Mouse (Mus musculus): Measurements from ENCODE around the gene Slc9a5.

DNA sequence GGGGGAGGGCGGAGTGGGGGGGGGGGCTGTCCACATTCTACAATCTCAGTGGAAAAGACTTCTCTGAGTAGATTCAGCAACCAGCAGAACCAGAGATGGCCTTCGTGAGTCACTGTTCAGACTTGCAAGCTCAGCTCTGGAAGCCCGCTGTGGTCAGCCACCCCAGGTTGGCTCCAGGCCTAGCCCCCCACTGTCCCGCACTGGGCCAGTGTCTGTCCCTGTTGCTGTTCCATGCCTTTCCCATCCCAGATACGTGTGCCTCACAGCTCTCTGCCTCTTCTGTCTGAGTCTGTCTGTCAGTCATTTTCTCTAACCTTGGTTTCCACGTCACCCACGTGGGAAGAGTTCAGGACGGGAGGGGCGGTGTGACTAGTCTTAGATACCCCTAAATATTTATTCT, 23.8 kb downstream of the Slc9a5 start:
- TF ChIP-seq CTCF (IDR thresholded peaks at IDR 0.05; ENCODE audit: control insufficient read depth, insufficient read depth, insufficient replicate concordance, low read depth, low read length): no peak
- no peak for TF ChIP-seq POLR2A (IDR thresholded peaks at IDR 0.05; ENCODE audit: control insufficient read depth, low read depth, low read length)
